In the genomic region with DNA sequence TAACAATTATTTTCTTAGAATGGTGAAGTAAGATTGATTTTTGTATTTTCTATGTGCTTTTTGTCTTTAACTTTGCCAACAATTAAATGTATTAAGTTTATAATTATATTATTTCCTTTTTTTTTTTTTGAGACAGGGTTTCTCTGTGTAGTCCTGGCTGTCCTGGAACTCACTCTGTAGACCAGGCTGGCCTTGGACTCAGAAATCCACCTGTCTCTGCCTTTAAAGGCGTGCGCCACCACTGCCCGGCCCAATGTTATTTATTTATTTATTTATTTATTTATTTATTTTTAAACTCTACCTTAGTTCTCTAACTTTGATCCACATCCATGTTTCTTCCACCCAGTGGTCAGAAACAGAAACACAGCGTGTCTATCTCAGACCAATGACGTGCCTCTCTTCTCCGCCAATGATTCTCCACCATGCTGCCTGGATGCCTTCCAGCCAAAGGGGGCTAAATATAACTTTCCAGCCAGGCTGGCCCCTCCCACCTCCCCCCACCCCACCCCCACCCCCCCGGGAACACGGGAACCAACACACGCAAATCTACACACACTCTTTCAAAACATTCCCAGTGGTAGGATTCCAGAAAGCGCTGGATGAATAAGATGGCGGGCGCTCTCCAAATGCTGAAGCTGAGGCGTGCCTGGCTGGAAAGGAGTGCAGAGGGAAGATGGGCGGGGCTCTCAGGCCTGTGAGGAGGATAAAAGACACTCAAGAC, we compare ENCODE assay signal across 8 mouse cellular contexts. TPM values are rescaled to one million over a fixed set of nuclear protein-coding genes. Genes with fewer than 3 reads are reported as not detected.
A peak's percentile ranks its signal among the peaks of the same experiment; 100 is the strongest.
DNase-seq lines count a peak whose midpoint lies in the region; ATAC-seq and TF ChIP-seq lines count a peak whose summit lies in the region.

No protein-coding gene starts in this region.

- no peak for TF ChIP-seq EP300 in stomach, postnatal 0 days (optimal IDR thresholded peaks at IDR 0.05)

- no peak overlapping the region for H3K4me3 ChIP-seq in kidney, adult 2 months (ENCODE audit: insufficient read depth, low read depth, low read length)
- no peak overlapping the region for H3K4me3 ChIP-seq in stomach, postnatal 0 days (ENCODE audit: low read depth, low read length)

- ATAC-seq in stomach, postnatal 0 days (ENCODE audit: low FRiP score, low TSS enrichment), result peak; percentile 64; the same call in 1 of the 2 replicates

- H3K4me2 ChIP-seq in stomach, postnatal 0 days (replicated peaks; ENCODE audit: low read depth), result no peak overlapping the region

- TF ChIP-seq POLR2A in kidney, adult 2 months (IDR thresholded peaks at IDR 0.05; ENCODE audit: low read depth, low read length), result no peak

- H3K27me3 ChIP-seq in kidney, adult 2 months (replicated peaks; ENCODE audit: control insufficient read depth, insufficient read depth, low read length), result no peaks in the 10 kb centered on the region
- H3K27me3 ChIP-seq in stomach, postnatal 0 days (ENCODE audit: control insufficient read depth, insufficient read depth, low read length), result no peaks in the 10 kb centered on the region

- no peaks in the 10 kb centered on the region for H3K36me3 ChIP-seq in kidney, adult 2 months (ENCODE audit: control insufficient read depth, insufficient read depth, low read length)
- H3K36me3 ChIP-seq in stomach, postnatal 0 days (ENCODE audit: control insufficient read depth, insufficient read depth, low read length), result no peaks in the 10 kb centered on the region

- H3K9me3 ChIP-seq in stomach, postnatal 0 days (ENCODE audit: control insufficient read depth, low read length), result no peaks in the 10 kb centered on the region

- no peak for TF ChIP-seq CTCF in kidney, adult 2 months (conservative IDR thresholded peaks at IDR 0.05; ENCODE audit: insufficient read depth, insufficient read length, low read depth, low read length)
- no peak; the same call in none of the 2 replicates for TF ChIP-seq CTCF in stomach, postnatal 0 days (IDR thresholded peaks at IDR 0.05; ENCODE audit: low read depth)

- no peak overlapping the region for H3K27ac ChIP-seq in kidney, adult 2 months (ENCODE audit: insufficient read depth, low read depth, low read length)
- no peak overlapping the region for H3K27ac ChIP-seq in stomach, postnatal 0 days (replicated peaks)

- H3K4me1 ChIP-seq in kidney, adult 2 months (ENCODE audit: control insufficient read depth, insufficient read depth, low read length), result no peaks in the 10 kb centered on the region
- no peaks in the 10 kb centered on the region for H3K4me1 ChIP-seq in stomach, postnatal 0 days (replicated peaks; ENCODE audit: control insufficient read depth, insufficient read depth)

- no peak overlapping the region for H3K9ac ChIP-seq in stomach, postnatal 0 days (ENCODE audit: low read length)

- 21% methylated on average over 14 of the region's 14 CpGs for WGBS in kidney, adult 2 months
- 22% methylated on average over 14 of the region's 14 CpGs for WGBS in stomach, postnatal 0 days

- peak; percentile 54 to 72 for DNase-seq in cerebellum, postnatal 14 days
- no peak for DNase-seq in cerebellum, adult 9-10 months
- peak; percentile 28 for DNase-seq in c-Kit-positive CD71-positive TER-119-positive erythroid progenitor cells, embryonic 14.5 days (ENCODE audit: low spot score)
- peak; percentile 50 for DNase-seq in heart, adult 8-10 months (ENCODE audit: low spot score)
- peak; percentile 63 for DNase-seq in kidney, adult 2 months
- peak; percentile 87 for DNase-seq in lung, postnatal 10 days
- peak; percentile 85 for DNase-seq in stomach, postnatal 0 days (ENCODE audit: low spot score)
- DNase-seq in T-cell, adult 2 months (ENCODE audit: low spot score), result no peak

RNA-seq across cellular contexts. Expression of gene Kif5a, which starts 7.4 kb away (rescaled TPM):
- total RNA-seq in heart, adult 8-10 months (2022), result 1 to 10 TPM in 2 of 4 experiments, under 1 TPM in 2; 0.54 to 1.6 (median 1.2) TPM
- 3.7 and 6.7 TPM in 2 replicates for polyA plus RNA-seq in kidney, adult 2 months (2012; rRNA removed)
- 2.2 and 2.3 TPM in 2 replicates for polyA plus RNA-seq in stomach, postnatal 0 days (2015; fragmentation: Nextera tagmentation; extraction: Ambion mirVana)

RNA-seq across cellular contexts. Expression of gene Dctn2, which starts 10.4 kb away (rescaled TPM):
- total RNA-seq in heart, adult 8-10 months (2022), result 100 to 1,000 TPM; 143 to 151 (median 146) TPM
- 181 and 184 TPM in 2 replicates for polyA plus RNA-seq in kidney, adult 2 months (2012; rRNA removed)
- polyA plus RNA-seq in stomach, postnatal 0 days (2015; fragmentation: Nextera tagmentation; extraction: Ambion mirVana), result 134 and 147 TPM in 2 replicates

RNA-seq across cellular contexts. Expression of gene Mbd6, which starts 33.0 kb away (rescaled TPM):
- 10 to 100 TPM; 17.6 to 25.5 (median 19.5) TPM for total RNA-seq in heart, adult 8-10 months (2022)
- 24.6 and 26.8 TPM in 2 replicates for polyA plus RNA-seq in kidney, adult 2 months (2012; rRNA removed)
- polyA plus RNA-seq in stomach, postnatal 0 days (2015; fragmentation: Nextera tagmentation; extraction: Ambion mirVana), result 8.5 and 8.9 TPM in 2 replicates

RNA-seq across cellular contexts. Expression of gene Pip4k2c, which starts 44.4 kb away (rescaled TPM):
- total RNA-seq in heart, adult 8-10 months (2022), result 10 to 100 TPM; 32.4 to 38.3 (median 35.3) TPM
- 116 and 120 TPM in 2 replicates for polyA plus RNA-seq in kidney, adult 2 months (2012; rRNA removed)
- 23.2 and 26.0 TPM in 2 replicates for polyA plus RNA-seq in stomach, postnatal 0 days (2015; fragmentation: Nextera tagmentation; extraction: Ambion mirVana)

RNA-seq across cellular contexts. Expression of gene Mars, which starts 55.8 kb away (rescaled TPM):
- 10 to 100 TPM; 42.1 to 48.8 (median 45.4) TPM for total RNA-seq in heart, adult 8-10 months (2022)
- 44.4 and 48.3 TPM in 2 replicates for polyA plus RNA-seq in kidney, adult 2 months (2012; rRNA removed)
- polyA plus RNA-seq in stomach, postnatal 0 days (2015; fragmentation: Nextera tagmentation; extraction: Ambion mirVana), result 66.6 and 70.4 TPM in 2 replicates

Comparison
In these comparisons a context has a peak if more than half of its experiments do, and no peak if none do; other contexts are left out.
1. DNase-seq: peak in cerebellum, postnatal 14 days (2 of 2), c-Kit-positive CD71-positive TER-119-positive erythroid progenitor cells, embryonic 14.5 days (single experiment), heart, adult 8-10 months (single experiment), kidney, adult 2 months (single experiment), lung, postnatal 10 days (single experiment) and stomach, postnatal 0 days (single experiment); none in cerebellum, adult 9-10 months (single experiment) and T-cell, adult 2 months (single experiment).